22 mouse cellular contexts compared by ENCODE assay signal in the genomic region with DNA sequence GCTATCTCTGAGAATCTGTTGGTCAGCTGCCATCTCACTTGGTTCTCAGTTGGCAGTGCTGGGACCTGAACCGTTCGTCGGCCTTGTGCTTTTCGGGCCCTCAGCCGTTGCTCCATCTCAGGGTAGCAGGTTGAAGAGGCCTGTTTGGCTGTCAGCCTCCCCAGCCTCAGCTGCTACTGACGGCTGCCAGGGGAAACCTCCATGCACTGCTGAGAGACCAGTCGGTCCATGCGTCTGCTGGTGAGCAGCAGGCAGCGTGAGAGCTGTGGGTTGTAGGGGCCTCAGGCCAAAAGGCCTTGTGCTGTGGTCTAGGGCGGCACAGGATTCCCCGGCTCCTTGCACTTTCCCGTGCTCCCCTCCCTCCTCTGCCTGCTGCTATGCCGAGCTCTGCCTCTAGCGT. TPM values are rescaled to one million over a fixed set of nuclear protein-coding genes. Genes with fewer than 3 reads are reported as not detected.
A peak's percentile ranks its signal among the peaks of the same experiment; 100 is the strongest.
DNase-seq lines count a peak whose midpoint lies in the region; ATAC-seq and TF ChIP-seq lines count a peak whose summit lies in the region.
"Had no signal": no experiment of that assay in that cellular context is flagged by ENCODE, and none has a peak within 500 bp of the region (broad histone marks: within the 10 kb centered on the region; RNA-seq: fewer than 3 reads in every experiment).

No protein-coding gene starts in this region.

- H3K4me1 ChIP-seq in hindbrain, postnatal 0 days (ENCODE audit: insufficient read depth, low read length) = peaks cover 5% of the 10 kb centered on the region; the same call in 1 of the 2 replicates
- H3K4me1 ChIP-seq in hindbrain, embryonic 11.5 days (replicated peaks; ENCODE audit: control insufficient read depth, insufficient read depth, low read length) = no peaks in the 10 kb centered on the region
- peaks cover 5 to 20% of the 10 kb centered on the region in 2 experiments for H3K4me1 ChIP-seq in ES-E14 (ENCODE audit: control insufficient read depth in 2 of 2, insufficient read depth in 2 of 2, low read length in 2 of 2, poor library complexity in 1 of 2)
- H3K4me1 ChIP-seq in forebrain, embryonic 13.5 days = peaks cover 6% of the 10 kb centered on the region; the same call in 1 of the 2 replicates

- peak; percentile 55 for DNase-seq in hindbrain, postnatal 0 days (ENCODE audit: low spot score)
- no peak for DNase-seq in hindbrain, embryonic 11.5 days (ENCODE audit: low spot score)
- DNase-seq in ES-E14 (ENCODE audit: low read depth, low spot score) = no peak
- peak; percentile 59 for DNase-seq in cerebellum, adult 11-12 months
- peak; percentile 34 to 52 for DNase-seq in cerebellum, postnatal 36 days
- DNase-seq in right cerebral cortex, postnatal 4 days = no peak
- no peak for DNase-seq in kidney, postnatal 25 days
- DNase-seq: adrenal gland, postnatal 10 days; embryo, embryonic 11 days; forebrain, postnatal 0 days; gastrocnemius, postnatal 10 days; kidney, adult 8-10 months; liver; lung, adult 18-20 months; thymus, adult 2 months had no signal

- no peak overlapping the region for H3K4me3 ChIP-seq in hindbrain, postnatal 0 days (ENCODE audit: low read length)
- H3K4me3 ChIP-seq in hindbrain, embryonic 11.5 days (ENCODE audit: low read depth, low read length) = no peak overlapping the region
- no peak overlapping the region for H3K4me3 ChIP-seq in ES-E14 (ENCODE audit: insufficient read depth in 1 of 2, low read depth in 1 of 2, low read length in 2 of 2, poor library complexity in 1 of 2, severe bottlenecking in 1 of 2)
- no peak overlapping the region for H3K4me3 ChIP-seq in forebrain, embryonic 13.5 days
- H3K4me3 ChIP-seq: heart, embryonic 13.5 days; neural tube, embryonic 12.5 days had no signal

- in situ Hi-C loops in ES-E14 (cut with MboI; ENCODE audit: low sequenced_read_pairs in 2 of 2, unreplicated experiment in 2 of 2) = no loop called here

- H3K9me3 ChIP-seq in hindbrain, postnatal 0 days (ENCODE audit: low read length) = no peaks in the 10 kb centered on the region
- no peaks in the 10 kb centered on the region for H3K9me3 ChIP-seq in hindbrain, embryonic 11.5 days (ENCODE audit: control insufficient read depth, low read length)
- H3K9me3 ChIP-seq in ES-E14 (ENCODE audit: control insufficient read depth, insufficient read depth, low read depth, low read length) = no peaks in the 10 kb centered on the region
- H3K9me3 ChIP-seq in forebrain, embryonic 13.5 days (replicated peaks) = no peaks in the 10 kb centered on the region
- H3K9me3 ChIP-seq: heart, embryonic 13.5 days; neural tube, embryonic 12.5 days had no signal

- no peaks in the 10 kb centered on the region for H3K36me3 ChIP-seq in hindbrain, postnatal 0 days (ENCODE audit: insufficient read depth, low read length)
- H3K36me3 ChIP-seq in hindbrain, embryonic 11.5 days (ENCODE audit: control insufficient read depth, insufficient read depth, low read length) = no peaks in the 10 kb centered on the region
- peaks cover 27% of the 10 kb centered on the region for H3K36me3 ChIP-seq in ES-E14 (ENCODE audit: control insufficient read depth, insufficient read depth, low read length, poor library complexity, severe bottlenecking)
- H3K36me3 ChIP-seq in forebrain, embryonic 13.5 days (ENCODE audit: poor library complexity, severe bottlenecking) = peaks cover 14% of the 10 kb centered on the region

- WGBS in hindbrain, postnatal 0 days = 53% methylated on average over 14 of the region's 14 CpGs
- WGBS in hindbrain, embryonic 11.5 days = 68% methylated on average over 14 of the region's 14 CpGs
- 61% methylated on average over 14 of the region's 14 CpGs for WGBS in forebrain, embryonic 13.5 days

- TF ChIP-seq CTCF in hindbrain, postnatal 0 days (IDR thresholded peaks at IDR 0.05; ENCODE audit: low read depth) = no peak

- H3K27me3 ChIP-seq in hindbrain, postnatal 0 days (ENCODE audit: insufficient read depth, low read length) = no peaks in the 10 kb centered on the region
- no peaks in the 10 kb centered on the region for H3K27me3 ChIP-seq in hindbrain, embryonic 11.5 days (ENCODE audit: control insufficient read depth, insufficient read depth, low read length)
- no peaks in the 10 kb centered on the region for H3K27me3 ChIP-seq in forebrain, embryonic 13.5 days
- H3K27me3 ChIP-seq: heart, embryonic 13.5 days; neural tube, embryonic 12.5 days had no signal

- no peak overlapping the region for H3K27ac ChIP-seq in hindbrain, postnatal 0 days
- no peak overlapping the region for H3K27ac ChIP-seq in hindbrain, embryonic 11.5 days (ENCODE audit: low read depth, low read length)
- no peak overlapping the region for H3K27ac ChIP-seq in ES-E14 (ENCODE audit: insufficient read depth, low read depth, low read length, poor library complexity, severe bottlenecking)
- H3K27ac ChIP-seq in forebrain, embryonic 13.5 days = no peak overlapping the region
- H3K27ac ChIP-seq: heart, embryonic 13.5 days; hindbrain, embryonic 14.5 days; macrophage; neural tube, embryonic 12.5 days had no signal

- no peak overlapping the region for H3K4me2 ChIP-seq in hindbrain, postnatal 0 days (ENCODE audit: low read depth, low read length)
- H3K4me2 ChIP-seq in hindbrain, embryonic 11.5 days (replicated peaks; ENCODE audit: low read depth, low read length) = no peak overlapping the region
- no peak overlapping the region for H3K4me2 ChIP-seq in forebrain, embryonic 13.5 days
- H3K4me2 ChIP-seq: heart, embryonic 13.5 days; hindbrain, embryonic 14.5 days; neural tube, embryonic 12.5 days had no signal

- H3K9ac ChIP-seq in hindbrain, postnatal 0 days (replicated peaks; ENCODE audit: low read length) = no peak overlapping the region; the same call in 1 of the 2 replicates
- no peak overlapping the region for H3K9ac ChIP-seq in hindbrain, embryonic 11.5 days (ENCODE audit: low read depth, low read length)
- H3K9ac ChIP-seq in ES-E14 (ENCODE audit: insufficient read depth, low read depth, low read length, poor library complexity, severe bottlenecking) = peak overlapping the region; percentile 17; the same call in 1 of the 2 replicates
- no peak overlapping the region for H3K9ac ChIP-seq in forebrain, embryonic 13.5 days
- H3K9ac ChIP-seq: forebrain, postnatal 0 days; heart, embryonic 13.5 days; hindbrain, embryonic 14.5 days had no signal

- ATAC-seq in hindbrain, postnatal 0 days = peak; percentile 24; the same call in 1 of the 2 replicates
- no peak for ATAC-seq in hindbrain, embryonic 11.5 days (ENCODE audit: low FRiP score)
- no peak for ATAC-seq in forebrain, embryonic 13.5 days
- ATAC-seq: forebrain, postnatal 0 days had no signal

TF ChIP-seq in ES-E14, 5 proteins besides CTCF, POLR2A, EP300 and RAD21:
- no peak for TF ChIP-seq HCFC1 (IDR thresholded peaks at IDR 0.05; ENCODE audit: borderline replicate concordance, insufficient read depth, low read length)
- no peak for TF ChIP-seq ZNF384 (IDR thresholded peaks at IDR 0.05; ENCODE audit: low read depth, low read length)

RNA-seq across cellular contexts. Expression of a gene that starts 2.7 kb away (rescaled TPM):
- 2.2 and 2.6 TPM in 2 replicates for total RNA-seq in hindbrain, postnatal 0 days (2014; rRNA removed)
- polyA plus RNA-seq in hindbrain, postnatal 0 days (2015; fragmentation: Nextera tagmentation; extraction: Ambion mirVana) = 0.29 and 0.41 TPM in 2 replicates
- 0.06 and 0.08 TPM in 2 replicates for polyA plus RNA-seq in hindbrain, embryonic 11.5 days (2014; fragmentation: Nextera tagmentation; extraction: Ambion mirVana)
- 0.98 and 1.0 TPM in 2 replicates for total RNA-seq in ES-E14 (2012; rRNA removed)
- polyA plus RNA-seq in forebrain, embryonic 13.5 days (2015; fragmentation: Nextera tagmentation; extraction: Ambion mirVana) = not detected in 2 replicates
- polyA plus RNA-seq: C2C12; forebrain, postnatal 0 days; macrophage; neural tube, embryonic 12.5 days; stomach, embryonic 14.5 days had no signal

RNA-seq across cellular contexts. Expression of a gene that starts 17.1 kb away (rescaled TPM):
- total RNA-seq in hindbrain, postnatal 0 days (2014; rRNA removed) = 2.3 and 2.4 TPM in 2 replicates
- 2.1 and 2.3 TPM in 2 replicates for polyA plus RNA-seq in hindbrain, postnatal 0 days (2015; fragmentation: Nextera tagmentation; extraction: Ambion mirVana)
- polyA plus RNA-seq in hindbrain, embryonic 11.5 days (2014; fragmentation: Nextera tagmentation; extraction: Ambion mirVana) = 13.2 and 14.0 TPM in 2 replicates
- total RNA-seq in ES-E14 (2012; rRNA removed) = 17.3 and 17.8 TPM in 2 replicates
- polyA plus RNA-seq in forebrain, embryonic 13.5 days (2015; fragmentation: Nextera tagmentation; extraction: Ambion mirVana) = 11.0 and 13.7 TPM in 2 replicates

RNA-seq across cellular contexts. Expression of a gene that starts 18.9 kb away (rescaled TPM):
- 81.8 and 92.7 TPM in 2 replicates for total RNA-seq in hindbrain, postnatal 0 days (2014; rRNA removed)
- polyA plus RNA-seq in hindbrain, postnatal 0 days (2015; fragmentation: Nextera tagmentation; extraction: Ambion mirVana) = 71.0 and 72.2 TPM in 2 replicates
- 64.0 and 65.2 TPM in 2 replicates for polyA plus RNA-seq in hindbrain, embryonic 11.5 days (2014; fragmentation: Nextera tagmentation; extraction: Ambion mirVana)
- 33.0 and 37.2 TPM in 2 replicates for total RNA-seq in ES-E14 (2012; rRNA removed)
- 63.2 and 69.6 TPM in 2 replicates for polyA plus RNA-seq in forebrain, embryonic 13.5 days (2015; fragmentation: Nextera tagmentation; extraction: Ambion mirVana)

RNA-seq across cellular contexts. Expression of a gene that starts 30.6 kb away (rescaled TPM):
- total RNA-seq in hindbrain, postnatal 0 days (2014; rRNA removed) = 146 and 149 TPM in 2 replicates
- polyA plus RNA-seq in hindbrain, postnatal 0 days (2015; fragmentation: Nextera tagmentation; extraction: Ambion mirVana) = 22.8 and 23.7 TPM in 2 replicates
- 17.5 and 22.0 TPM in 2 replicates for polyA plus RNA-seq in hindbrain, embryonic 11.5 days (2014; fragmentation: Nextera tagmentation; extraction: Ambion mirVana)
- 55.4 and 60.4 TPM in 2 replicates for total RNA-seq in ES-E14 (2012; rRNA removed)
- polyA plus RNA-seq in forebrain, embryonic 13.5 days (2015; fragmentation: Nextera tagmentation; extraction: Ambion mirVana) = 21.8 and 22.7 TPM in 2 replicates

RNA-seq across cellular contexts. Expression of a gene that starts 35.9 kb away (rescaled TPM):
- total RNA-seq in hindbrain, postnatal 0 days (2014; rRNA removed) = 212 and 350 TPM in 2 replicates
- polyA plus RNA-seq in hindbrain, postnatal 0 days (2015; fragmentation: Nextera tagmentation; extraction: Ambion mirVana) = 61.2 and 61.9 TPM in 2 replicates
- 32.2 and 36.6 TPM in 2 replicates for polyA plus RNA-seq in hindbrain, embryonic 11.5 days (2014; fragmentation: Nextera tagmentation; extraction: Ambion mirVana)
- total RNA-seq in ES-E14 (2012; rRNA removed) = 33.3 and 57.9 TPM in 2 replicates
- 88.2 TPM in 2 replicates for polyA plus RNA-seq in forebrain, embryonic 13.5 days (2015; fragmentation: Nextera tagmentation; extraction: Ambion mirVana)

Comparison
In these comparisons a context has a peak if more than half of its experiments do, and no peak if none do; other contexts are left out.
1. DNase-seq: peak in hindbrain, postnatal 0 days (single experiment), cerebellum, adult 11-12 months (single experiment) and cerebellum, postnatal 36 days (2 of 2); none in hindbrain, embryonic 11.5 days (single experiment), ES-E14 (single experiment), right cerebral cortex, postnatal 4 days (single experiment) and kidney, postnatal 25 days (0 of 2).